Mouse (Mus musculus) thymus, postnatal 0 days (tissue): ENCODE results near the gene Hunk. TPM values are rescaled to one million over a fixed set of nuclear protein-coding genes. Genes with fewer than 3 reads are reported as not detected.

Source experiments
- DNase-seq: peaks from one replicate; pipeline ENCODE4 v3.0.0-alpha.2; 2015; ENCODE audit warnings: low spot score
- polyA plus RNA-seq: library from polyadenylated mRNA; unstranded; fragments of >200 nt; fragmentation: Nextera tagmentation; extraction: Ambion mirVana; gene quantifications from 2 replicates; pipeline ENCODE4 v1.2.1, GENCODE M21; 2015

Gene Hunk
- polyA plus RNA-seq, 1 experiment from 2014 or later, result 3.6 TPM

DNA sequence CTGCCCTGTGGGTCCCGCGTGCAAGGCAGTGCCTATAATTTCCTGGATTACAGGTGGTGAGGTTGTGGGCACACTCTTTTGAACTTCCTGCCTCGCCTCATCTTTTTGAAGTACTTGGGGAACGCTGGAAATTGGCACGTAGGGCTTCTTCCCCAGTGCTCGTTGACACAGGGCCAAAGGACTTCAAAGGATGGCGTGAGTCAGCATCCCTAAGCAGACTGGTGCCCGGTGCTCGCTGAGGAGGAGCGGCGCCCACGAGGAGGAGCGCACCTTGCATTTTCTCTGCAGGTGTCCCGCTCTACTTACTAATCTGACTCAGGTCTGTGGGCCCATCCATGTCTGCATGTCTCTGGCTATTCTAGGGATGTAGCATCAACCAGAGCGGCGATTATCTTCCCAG lies 4.9 kb downstream of the Hunk start:
- DNase-seq, result no peak

DNA sequence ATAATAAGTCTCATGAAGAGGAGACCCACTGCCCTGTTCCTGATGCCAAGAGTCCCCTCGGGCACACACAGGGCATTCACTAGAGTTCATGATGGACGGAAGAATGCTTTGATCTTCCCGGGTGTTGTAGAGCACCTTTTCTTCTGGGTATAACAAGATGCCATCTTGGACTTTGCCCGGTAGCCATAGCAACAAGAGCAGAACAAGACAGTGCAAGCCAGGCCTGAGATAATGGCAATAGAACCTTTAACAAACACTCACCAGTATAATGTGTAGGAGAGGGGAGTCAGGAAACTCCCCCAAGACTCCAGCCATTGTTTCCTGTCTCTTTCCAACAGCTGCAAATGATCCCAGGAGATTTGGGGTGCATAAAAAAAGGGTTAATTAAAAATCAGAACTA lies 8.9 kb downstream of the Hunk start:
- no peak for DNase-seq

DNA sequence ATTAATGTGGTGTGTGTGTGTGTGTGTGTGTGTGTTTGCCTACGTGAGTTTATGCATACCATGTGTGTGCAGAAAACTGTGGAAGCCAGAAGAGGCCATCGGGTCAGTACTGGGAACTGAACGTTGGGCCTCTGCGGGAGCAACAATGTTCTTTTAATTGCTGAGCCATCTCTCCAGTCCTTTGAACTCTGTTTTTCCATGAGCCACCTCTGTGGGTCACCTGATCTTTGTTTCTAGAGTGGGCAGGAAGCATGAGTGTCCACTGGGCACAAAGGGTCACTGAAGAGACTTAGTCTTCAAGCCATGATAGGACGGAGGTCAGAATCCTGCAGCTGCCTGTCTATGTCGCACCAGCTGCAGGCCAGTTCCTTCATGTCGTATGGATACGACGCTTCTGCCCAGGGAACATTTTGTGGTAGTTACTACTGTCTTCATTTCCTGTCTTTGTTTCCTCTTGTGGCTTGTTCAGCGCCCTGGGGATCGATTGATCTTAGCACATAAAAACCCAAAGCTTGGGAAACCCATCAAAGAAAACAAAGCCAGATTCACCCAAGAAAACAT lies 10.3 kb downstream of the Hunk start:
- DNase-seq, result peak; percentile 35

DNA sequence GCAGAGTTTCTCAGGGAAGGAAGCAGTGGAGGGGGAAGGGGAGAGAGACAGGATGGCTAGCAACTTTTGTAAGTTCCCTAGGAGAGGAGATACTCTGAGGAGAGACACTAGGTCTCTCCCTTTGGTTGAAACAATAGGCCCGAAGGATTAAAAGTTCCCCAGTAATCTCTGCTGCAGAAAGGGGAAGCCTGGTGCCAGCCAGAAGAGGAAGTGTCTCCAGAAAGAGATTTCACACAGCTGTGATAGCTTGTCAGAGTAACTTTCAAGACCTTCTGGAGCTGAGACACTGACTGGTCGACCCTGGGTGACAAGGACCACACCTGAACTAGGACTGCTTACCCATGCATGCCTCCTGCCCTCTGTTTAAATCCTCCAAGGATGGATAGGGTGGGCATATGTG lies 11.1 kb downstream of the Hunk start:
- DNase-seq, result no peak

DNA sequence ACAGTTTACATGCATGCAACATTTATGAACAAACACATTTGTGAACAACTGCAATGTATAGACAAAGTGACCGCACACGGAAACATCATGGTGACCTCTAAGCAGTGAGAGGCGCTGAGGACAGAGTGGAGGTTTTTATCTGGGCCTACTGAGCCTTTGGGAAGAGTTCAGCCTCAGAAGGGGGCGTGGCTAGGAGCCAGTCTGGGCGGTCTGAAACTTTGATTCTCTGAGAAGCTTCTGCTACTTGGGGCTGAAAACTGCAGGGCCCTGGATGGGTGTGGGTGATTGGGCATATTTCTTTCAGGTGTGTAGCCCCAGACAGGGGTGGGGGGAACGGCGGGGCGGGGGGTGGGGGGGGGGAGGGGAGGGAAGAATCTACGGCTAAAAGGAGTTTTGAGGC lies 14.5 kb downstream of the Hunk start:
- DNase-seq, result no peak

DNA sequence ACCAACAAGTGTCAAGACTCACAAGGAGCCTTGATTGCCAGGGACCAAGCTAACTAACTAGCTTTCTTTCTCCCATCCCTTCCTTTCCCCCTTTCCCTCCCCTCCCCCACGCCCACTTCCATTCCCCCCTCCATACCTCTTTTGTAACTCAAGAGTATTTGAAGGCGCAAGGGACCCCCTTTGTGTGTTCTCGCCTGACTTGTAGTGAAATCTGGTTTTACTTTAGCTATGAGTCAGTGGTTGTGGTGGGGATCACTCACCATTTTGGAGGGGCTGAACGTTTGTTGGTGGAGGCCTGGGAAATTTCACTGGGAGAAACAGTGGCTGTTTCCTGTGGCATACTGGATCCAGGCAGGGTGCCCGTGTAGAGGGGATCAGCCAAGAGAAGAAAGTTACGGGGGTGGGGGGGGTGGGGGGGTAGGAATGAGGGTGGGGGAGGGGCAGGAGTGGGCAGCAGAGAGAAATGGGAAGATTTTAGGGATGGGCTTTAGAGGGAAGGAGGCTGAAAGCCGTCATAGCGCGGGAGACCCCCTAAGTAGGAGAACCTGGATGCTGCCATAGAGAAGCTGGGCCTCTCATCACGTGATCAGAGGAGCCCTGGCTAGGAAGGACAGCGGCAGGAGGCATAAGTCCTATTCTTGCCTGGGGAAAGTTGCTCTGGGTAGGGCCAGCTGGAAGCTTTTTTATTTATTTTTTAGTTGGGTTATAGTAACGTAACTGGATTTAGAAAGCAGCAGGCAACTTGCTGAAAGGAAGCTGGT lies 15.3 kb downstream of the Hunk start:
- DNase-seq, result no peak

DNA sequence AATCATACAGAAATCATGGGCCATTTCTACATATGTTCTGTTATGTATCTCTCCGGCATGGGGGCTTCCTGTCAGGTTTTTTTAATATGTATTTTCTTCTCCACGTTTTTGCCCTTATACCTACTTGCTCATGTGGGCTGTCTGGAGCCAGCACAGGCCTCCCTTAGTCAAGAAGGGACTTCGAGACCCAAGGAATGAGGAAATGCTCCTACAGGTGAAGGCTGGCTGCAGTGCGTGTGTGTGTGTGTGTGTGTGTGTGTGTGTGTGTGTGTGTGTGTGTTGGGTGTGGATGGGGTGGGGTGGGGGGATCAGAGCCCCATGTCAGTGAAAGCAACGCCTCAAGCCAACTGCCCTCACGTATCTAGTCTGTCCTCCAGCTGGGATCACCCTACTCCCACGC lies 16.5 kb downstream of the Hunk start:
- no peak for DNase-seq

DNA sequence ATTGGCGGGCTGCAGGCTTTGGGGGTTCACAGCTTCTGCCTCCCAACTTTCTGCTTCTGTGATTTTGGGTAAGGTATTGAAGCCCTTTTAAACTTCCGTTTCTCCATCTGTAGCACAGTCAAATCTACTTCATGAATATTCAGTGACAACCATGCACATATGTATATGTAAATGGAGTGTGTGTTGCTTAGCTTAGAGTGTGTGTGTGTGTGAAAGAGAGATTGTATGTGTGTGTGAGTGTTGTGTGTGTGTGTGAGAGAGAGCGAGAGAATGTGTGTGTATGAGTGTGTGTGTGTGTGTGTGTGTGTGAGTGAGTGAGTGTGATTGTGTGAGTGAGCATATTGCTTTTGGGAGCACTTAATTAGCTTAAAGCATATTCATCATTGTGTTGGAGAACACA lies 19.4 kb downstream of the Hunk start:
- DNase-seq, result no peak

DNA sequence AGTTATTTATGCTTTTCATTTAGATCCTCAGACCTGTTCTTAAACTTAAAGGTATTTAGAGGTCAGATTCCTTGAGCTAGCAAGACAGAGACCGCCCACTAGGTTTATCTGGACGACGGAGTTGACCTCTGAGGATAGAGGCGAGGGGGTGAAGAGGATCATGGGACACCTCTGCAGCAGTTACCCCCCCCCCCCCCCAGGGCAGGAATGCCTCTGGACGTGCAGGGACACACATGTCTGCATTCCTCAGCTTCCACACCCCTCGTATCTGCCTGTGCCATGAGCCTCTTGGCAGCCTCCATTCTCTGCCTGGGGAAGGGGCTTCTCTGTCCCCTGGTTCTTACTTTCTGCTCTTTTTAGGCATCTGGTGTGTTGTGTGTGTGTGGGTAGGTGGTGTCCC lies 19.8 kb downstream of the Hunk start:
- DNase-seq, result no peak

DNA sequence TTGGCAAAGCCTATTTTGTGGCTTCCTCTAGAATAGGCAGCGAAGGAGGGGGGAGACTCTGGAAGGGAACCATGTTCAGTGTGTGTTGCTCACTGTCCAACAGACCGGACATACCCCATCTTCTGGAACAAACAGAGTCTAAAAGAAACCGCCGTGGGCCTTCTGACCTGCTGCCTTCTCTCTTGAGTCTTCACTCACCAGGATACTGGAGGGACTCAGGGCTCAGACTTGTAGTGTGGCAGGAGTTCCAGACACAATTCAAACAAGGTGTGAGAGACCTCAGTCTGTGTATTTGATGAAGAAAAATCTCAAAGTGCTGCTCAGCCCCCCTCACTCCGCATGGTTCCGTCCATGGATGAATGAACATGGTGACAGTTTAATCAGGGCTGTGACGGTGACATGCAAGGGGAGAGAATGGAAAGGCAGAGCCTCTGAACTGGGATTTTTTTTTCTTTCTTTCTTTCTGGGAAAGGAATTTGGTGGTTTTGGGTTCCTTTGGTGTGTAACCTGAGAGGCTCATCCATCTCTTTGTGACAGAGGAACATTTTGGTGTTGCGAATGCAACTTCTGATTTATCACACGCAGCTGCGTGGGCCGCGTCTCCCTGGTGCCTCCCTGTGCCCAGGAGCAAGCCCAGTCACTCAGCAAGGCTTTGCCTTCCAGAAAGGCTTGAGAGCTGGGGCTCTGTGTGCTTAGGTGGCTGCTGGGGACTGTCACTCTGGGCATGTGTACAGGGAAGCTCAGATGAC lies 21.9 kb downstream of the Hunk start:
- no peak for DNase-seq

DNA sequence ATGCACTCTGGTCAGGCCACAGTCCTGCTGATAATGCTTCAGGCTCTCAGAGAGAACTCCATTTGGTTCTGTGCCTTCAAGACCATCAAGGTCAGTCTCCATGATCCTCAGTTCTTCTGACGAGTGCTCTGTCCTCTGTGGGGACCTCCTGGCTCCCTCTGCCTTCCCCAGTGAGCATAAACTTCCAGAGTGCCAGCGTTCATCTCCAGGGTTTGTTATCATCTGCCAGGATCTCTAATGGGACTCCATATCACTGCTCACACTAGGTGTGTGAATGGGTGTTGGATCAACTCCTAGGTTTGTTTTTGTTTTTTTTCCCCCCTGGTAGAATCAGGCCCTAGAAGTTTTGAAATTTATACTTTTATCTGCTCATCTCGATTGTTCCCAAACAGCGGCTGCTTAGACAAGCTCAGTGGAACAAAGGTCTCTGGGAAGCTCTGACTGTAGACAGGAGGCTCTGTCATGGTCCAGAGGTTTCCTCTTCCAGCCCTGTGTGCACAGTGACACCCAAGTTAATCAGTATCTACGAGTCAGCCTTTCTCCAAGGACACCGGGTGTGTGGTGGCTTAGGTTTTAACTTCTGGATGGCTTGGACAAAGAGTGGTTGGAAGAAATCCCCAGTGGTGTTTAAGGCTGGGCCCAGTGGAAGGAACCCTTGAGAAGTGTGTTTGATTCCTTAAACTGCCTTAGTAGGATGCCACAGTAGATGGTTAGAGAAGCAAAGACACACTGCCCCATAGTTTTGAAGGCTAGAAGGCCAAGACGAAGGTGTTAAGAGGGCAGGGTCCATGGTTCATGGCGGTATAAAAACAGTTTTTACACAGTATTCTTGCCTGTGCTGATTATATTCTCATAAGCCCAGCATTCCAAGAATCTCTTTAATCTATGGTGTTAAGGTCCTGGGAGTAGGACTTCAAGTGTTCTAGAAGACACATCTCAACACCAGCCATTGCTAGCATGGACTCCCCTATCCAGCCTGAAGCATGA lies 26.6 kb downstream of the Hunk start:
- DNase-seq, result no peak

DNA sequence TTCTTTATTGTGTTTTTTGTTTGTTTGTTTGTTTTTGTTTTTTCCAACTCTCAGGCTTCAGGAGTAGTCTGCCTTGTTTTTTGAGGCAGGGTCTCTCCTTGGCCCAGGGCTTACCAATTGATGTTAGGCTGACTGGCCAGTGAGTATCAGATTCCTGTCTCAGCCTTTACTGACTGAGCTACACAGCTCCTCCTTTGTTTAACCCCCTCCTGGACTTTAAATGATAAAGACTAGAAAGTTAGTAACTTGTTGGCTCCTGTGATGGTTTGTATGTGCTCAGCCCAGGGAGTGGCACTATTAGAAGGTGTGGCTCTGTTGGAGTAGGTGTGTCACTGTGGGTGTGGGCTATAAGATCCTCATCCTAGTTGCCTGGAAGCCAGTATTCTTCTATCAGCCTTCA lies 30.8 kb downstream of the Hunk start:
- DNase-seq, result no peak

DNA sequence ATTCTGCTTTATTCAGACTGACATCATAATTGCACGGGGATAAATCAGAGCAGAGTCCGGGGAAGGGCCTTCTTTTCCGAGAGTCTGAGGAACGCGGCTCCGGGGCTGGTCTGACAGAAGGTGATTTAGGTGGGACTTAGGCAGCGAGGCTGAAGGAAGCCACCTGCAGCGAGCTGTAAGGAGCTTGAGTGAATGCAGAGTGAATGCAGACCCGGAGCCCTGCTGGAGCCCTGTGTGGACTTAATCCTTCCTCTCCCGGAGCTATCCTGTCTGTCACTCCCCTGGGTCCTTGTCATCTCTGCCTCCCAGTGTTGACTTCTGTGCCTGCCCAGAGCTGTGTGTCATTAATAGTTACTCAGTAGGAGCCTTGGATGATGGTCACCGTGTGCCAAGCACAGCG lies 32.8 kb downstream of the Hunk start:
- DNase-seq, result no peak

DNA sequence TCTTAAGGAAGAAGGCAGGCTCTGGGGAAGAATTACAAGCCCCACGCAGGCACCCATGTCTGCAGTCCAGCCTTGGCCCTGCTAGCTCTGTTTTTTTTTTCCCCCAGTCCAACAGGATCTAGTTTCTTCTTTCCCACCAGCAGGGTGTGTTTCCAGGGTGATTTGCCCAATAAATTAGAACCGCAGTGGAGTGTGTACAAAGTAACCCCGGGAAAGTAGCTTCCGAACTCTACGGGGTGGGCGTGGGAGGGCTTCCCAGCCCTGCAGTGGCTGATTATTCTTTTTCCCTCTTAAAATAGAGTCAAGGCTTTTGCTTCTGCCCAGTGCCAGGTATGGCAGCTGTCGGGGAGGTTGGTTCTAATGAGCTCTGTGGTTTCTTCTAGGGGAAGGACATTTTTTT lies 35.3 kb downstream of the Hunk start:
- no peak for DNase-seq

DNA sequence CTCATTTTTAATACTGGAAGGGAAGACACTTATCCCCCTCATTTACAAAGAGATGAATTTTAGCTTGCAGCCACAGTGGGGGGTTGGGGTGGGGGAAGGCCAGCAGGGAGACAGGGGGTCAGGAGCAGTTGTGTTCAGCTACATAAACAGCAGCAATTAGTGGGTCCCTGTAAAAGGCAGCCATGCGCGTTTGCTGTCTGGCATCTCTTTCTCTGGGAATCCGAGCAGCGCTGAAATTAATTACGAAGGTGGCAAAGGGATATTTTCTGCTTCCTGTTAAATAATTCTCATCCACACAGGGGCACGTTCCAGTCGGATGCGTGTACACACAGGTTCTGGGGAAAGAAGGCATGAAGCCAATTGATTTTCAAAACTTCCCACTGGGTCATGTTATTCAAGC lies 35.7 kb downstream of the Hunk start:
- no peak for DNase-seq

DNA sequence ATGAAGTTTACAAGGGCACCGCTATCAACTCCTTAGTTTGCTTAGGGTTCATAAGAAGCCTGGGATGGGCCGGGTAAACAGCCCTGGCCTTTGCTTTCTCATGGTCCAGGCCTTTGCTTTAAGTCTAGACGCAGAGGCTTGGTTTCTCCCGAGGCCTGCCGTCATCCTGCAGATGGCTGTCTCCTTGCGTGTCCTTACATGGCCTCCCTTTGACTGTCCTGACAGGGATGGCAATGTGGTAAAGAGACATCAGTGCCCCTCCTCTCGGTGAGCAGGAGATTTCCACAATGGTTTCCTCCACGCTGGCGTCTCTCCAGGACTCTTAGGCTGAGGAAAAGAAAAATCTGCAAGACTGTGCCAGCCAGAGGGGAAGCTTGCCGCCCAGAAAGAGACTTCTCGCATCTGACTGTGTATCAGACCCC lies 36.3 kb downstream of the Hunk start:
- DNase-seq, result no peak

DNA sequence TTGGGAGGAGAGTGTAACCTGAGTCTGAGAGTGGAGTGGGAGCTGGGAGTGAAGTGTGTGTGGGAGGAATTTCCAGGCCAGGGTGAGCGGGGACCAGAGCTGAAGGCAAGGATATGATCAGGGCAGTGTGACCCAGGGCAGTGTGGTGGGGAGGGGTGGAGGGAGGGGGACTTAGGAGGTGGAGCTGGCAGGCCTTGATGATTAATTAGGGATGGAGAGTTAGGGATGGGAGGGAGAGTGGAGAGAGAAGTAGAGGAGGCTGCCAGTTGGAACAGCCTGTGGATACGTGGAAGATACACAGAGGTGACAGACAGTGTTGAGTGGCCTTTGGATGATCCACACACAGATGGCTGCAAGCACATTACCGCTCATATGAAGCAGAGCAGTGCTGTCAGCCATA lies 38.1 kb downstream of the Hunk start:
- no peak for DNase-seq

DNA sequence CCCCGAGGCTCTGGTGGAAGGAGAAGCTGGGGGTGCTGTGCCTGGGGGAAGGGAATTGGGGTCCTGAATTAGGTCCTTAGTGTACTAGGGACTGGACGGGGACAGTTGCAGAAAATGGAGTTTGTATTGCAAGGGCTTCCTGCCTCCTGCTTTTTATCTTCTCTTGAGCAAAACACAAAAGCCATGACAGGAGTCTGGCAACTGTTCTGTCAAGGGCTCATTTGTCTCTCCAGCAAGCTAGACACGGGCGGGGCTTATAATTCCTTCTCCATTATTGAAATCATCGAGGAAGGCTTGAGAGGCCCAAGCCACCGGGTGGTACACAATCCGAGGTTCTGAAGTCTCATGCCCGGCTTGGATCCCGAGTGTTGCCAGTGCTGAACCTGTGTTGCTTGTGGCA lies 38.6 kb downstream of the Hunk start:
- DNase-seq, result no peak

DNA sequence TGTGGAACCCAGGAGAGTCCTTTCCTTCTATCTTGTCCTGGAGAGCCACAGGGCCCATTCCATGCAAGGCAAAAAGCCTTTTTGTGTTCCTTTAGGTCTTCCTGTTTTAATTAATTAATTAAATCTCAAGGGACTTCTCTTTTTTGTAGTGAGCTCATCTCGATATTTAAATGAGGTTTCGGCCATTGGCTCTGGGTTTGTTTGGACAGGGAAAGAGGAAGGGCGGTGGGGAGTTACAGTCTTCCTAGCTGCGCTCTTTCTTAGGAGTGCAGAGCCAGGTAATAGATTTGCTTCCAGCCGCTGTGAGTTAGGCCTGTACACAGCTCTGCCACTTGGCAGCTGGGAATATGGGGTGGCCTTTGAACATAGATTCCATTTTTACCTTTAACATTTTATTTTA lies 40.4 kb downstream of the Hunk start:
- no peak for DNase-seq

DNA sequence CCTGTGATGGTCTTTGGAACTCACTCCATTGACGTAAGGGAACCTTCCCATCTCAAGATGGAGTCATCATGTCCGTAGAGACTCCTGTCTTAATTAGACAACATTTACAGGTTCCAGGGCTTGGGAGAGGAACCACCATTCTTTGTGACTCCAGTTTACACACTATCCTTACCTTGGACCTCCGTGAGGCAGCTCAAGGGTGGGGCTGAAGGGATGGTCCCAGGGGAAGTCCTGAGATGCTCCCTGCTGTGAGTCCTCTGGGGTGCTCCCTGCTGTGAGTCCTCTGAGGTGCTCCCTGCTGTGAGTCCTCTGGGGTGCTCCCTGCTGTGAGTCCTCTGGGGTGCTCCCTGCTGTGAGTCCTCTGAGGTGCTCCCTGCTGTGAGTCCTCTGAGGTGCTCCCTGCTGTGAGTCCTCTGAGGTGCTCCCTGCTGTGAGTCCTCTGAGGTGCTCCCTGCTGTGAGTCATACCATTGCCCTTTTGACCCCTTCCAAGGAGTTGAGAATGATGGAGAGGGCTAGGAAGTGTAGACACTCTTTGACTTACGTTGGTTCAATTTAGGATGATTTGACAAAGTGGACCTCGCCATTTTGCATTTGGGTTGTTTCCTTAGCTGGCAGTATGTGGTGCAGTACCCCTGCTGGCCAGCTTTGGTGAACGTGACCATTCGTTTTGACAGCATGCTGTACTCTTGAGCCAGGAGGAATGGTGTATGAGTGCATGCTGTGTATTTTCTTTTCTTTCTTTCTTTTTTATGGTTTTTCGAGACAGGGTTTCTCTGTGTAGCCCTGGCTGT lies 42.2 kb downstream of the Hunk start:
- DNase-seq, result no peak

DNA sequence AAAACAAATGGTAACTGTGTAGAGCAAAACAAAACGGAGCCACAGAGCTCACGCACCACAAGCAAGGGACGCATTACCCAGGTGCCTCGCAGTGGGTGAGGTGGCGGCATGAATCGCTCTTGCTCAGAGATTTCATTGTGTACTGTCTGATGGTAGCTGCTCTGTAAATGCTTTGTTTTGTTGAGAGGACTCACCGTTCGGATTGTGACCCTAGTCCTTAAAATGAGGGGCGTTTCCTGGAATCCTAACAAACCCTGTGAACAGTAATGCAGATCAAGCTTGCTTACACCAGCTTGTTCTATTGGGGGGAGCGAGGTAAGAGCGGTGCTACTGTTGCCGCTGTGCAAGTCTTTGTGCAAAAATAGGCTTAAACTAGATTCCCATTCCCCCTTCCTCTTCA lies 47.7 kb downstream of the Hunk start:
- no peak for DNase-seq
